In the genomic region with DNA sequence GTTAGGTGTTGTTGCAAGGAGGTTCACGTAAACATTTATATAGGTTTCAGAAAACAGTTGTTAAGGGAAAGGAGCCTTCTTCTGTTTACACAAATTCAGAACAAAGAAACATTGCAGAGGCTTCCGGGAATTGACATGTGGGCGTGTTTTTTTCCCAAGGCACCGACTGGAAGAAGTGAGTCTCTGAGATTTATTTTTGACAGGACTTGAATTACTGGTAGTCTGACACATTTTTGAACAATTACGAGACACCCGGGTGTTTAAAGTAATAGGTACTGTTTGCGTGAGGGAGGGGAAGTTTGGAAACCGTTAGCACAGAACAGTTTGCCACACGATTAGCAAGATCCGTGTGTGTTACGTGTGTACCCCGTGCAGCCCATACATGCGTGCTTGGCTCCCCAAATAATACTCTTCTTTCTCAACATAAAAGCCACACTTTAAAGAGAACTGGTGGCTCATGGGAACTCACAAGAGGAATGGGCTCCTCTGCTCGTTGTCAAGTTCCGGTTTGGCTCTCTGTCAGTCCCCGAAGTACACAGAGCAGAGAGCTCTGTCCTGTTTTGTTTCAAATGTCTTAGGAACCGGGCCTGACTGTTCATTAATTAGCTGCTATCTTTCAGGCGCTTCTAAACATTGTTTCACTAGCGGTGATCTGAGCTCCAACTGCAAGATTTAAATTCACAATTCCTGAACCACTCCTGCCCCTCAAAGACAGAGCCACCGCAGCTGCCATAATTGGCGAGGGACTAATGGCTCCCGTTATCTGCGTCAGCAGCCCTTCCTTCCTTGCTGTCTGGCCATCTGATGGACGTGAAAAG, we compare ENCODE assay signal across 8 mouse cellular contexts.
DNase-seq lines count a peak whose midpoint lies in the region; ATAC-seq and TF ChIP-seq lines count a peak whose summit lies in the region.

No protein-coding gene starts in this region.

- ATAC-seq in CD4-positive, CD25-positive, alpha-beta regulatory T cell, adult 4 months: no peak

- H3K4me1 ChIP-seq in spleen, adult 2 months (ENCODE audit: control insufficient read depth, insufficient read depth, insufficient read length): no peaks in the 10 kb centered on the region

- 43% methylated on average over 24 of the region's 24 CpGs for WGBS in spleen, adult 2 months

- intact Hi-C loops in heart, postnatal 10 days (cut with DNase I): loop anchor here (10.0 kb wide), 1 partner anchor 89 kb away; a partner anchor contains a TSS

- no peak for TF ChIP-seq CTCF in spleen, adult 2 months (IDR thresholded peaks at IDR 0.05; ENCODE audit: extremely low read depth, insufficient read depth, insufficient read length, insufficient replicate concordance)

- no peak for TF ChIP-seq POLR2A in spleen, adult 2 months (IDR thresholded peaks at IDR 0.05; ENCODE audit: low read depth, low read length)

- DNase-seq in spleen, adult 2 months (ENCODE audit: low read depth in 1 of 2, low spot score in 2 of 2): no peak
- no peak for DNase-seq in spleen, postnatal 36 days (ENCODE audit: low spot score in 2 of 2)
- peak; percentile 45 to 51 for DNase-seq in heart, postnatal 10 days
- DNase-seq in kidney, postnatal 4 days: peak; percentile 47 to 60
- DNase-seq in mesoderm, embryonic 11.5 days (ENCODE audit: low read depth, low spot score): peak; percentile 26
- no peak for DNase-seq in right cerebral cortex, postnatal 36 days (ENCODE audit: low spot score in 2 of 2)
- DNase-seq in retina, postnatal 1 day: no peak

- no peaks in the 10 kb centered on the region for H3K36me3 ChIP-seq in spleen, adult 2 months (ENCODE audit: control insufficient read depth, insufficient read depth, low read length)

- H3K27ac ChIP-seq in spleen, adult 2 months (ENCODE audit: insufficient read depth, low read length): peak overlapping the region; percentile 6; the same call in 1 of the 2 replicates

- no peak overlapping the region for H3K4me3 ChIP-seq in spleen, adult 2 months (ENCODE audit: extremely low read depth, insufficient read depth, insufficient read length)

- no peaks in the 10 kb centered on the region for H3K27me3 ChIP-seq in spleen, adult 2 months (ENCODE audit: control insufficient read depth, insufficient read depth, low read length)

Comparison
In these comparisons a context has a peak if more than half of its experiments do, and no peak if none do; other contexts are left out.
1. DNase-seq: peak in heart, postnatal 10 days (2 of 2), kidney, postnatal 4 days (2 of 2) and mesoderm, embryonic 11.5 days (single experiment); none in spleen, adult 2 months (0 of 2), spleen, postnatal 36 days (0 of 2), right cerebral cortex, postnatal 36 days (0 of 2) and retina, postnatal 1 day (single experiment).